Mouse (Mus musculus) liver, embryonic 14.5 days (tissue): ENCODE data around the gene Krt80.

ENCODE experiments used
- CTCF ChIP-seq: IDR thresholded peaks from 2 replicates; pipeline ENCODE4 v1.5.1; 2016; ENCODE audit warnings: antibody characterized with exemption, low read depth, control low read depth
- EP300 ChIP-seq: IDR thresholded peaks from 2 replicates; pipeline ENCODE4 v1.6.1; 2016; ENCODE audit warnings: antibody characterized with exemption, low read depth

DNA sequence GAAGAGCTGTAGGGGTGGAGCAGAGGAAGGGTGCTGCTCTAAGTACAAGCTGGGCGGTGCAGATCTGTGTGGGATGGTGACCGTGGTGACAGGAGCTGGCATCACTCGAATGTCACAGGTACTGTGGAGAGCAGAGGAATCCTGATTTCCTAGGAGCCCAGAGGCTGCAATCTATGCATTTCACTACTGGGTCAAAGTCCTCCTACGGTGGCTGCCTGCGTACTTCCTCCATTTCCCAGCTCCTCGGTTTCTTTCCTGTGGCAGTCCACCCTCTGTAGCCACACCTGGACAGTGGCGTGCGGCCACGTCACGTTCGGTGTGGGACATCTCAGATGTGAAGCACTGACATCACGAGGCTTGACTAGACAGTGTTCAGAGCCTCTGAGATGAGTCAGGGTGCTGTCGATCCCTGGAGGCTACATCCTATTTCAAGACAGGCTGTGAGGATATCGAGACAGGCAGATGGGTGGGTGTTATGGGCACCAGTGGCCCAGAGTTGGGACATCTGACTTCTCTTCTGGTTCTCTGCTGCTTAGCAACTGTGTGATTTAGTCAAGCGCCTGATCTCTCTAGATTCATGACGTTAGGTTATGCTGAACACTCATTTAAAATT lies 3.4 kb upstream of the Krt80 start:
- TF ChIP-seq CTCF (no peak), EP300 (no peak)
